Comparison of ENCODE assay signal across 8 mouse cellular contexts in the genomic region with DNA sequence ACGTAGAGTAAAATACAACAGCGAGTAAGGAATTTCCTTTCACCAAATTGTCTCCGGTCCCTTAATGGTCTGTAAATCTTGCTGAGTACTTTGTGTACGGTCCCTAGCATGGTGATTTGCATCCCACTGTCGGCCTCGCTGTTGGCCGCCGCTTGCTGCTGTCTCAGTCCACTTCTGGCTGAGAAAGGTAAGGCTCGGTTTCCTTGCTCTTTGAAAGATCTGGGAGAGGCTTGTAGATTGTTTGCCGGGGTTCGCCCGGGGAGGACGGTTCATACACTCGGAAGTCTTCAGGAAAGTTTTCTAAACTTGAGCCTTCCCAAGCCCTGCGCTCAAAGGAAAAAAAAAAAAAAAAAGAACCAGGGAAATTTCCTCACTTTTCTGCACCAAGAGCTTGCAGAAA. TPM values are rescaled to one million over a fixed set of nuclear protein-coding genes. Genes with fewer than 3 reads are reported as not detected.
DNase-seq lines count a peak whose midpoint lies in the region; ATAC-seq and TF ChIP-seq lines count a peak whose summit lies in the region.

No protein-coding gene starts in this region.

- DNase-seq in adrenal gland, postnatal 10 days, result peak; percentile 70
- DNase-seq in forebrain, postnatal 0 days, result peak; percentile 37
- DNase-seq in left cerebral cortex, postnatal 14 days (ENCODE audit: low spot score in 2 of 2), result peak; percentile 40 to 60
- peak; percentile 60 for DNase-seq in splenic B cell, adult 2 months (ENCODE audit: low read depth, low spot score)
- DNase-seq in adipocyte (ENCODE audit: low spot score), result no peak

- no peak for ATAC-seq in forebrain, postnatal 0 days
- ATAC-seq in hindbrain, embryonic 13.5 days (ENCODE audit: low FRiP score), result no peak

- H3K4me1 ChIP-seq in E14TG2a.4 (replicated peaks; ENCODE audit: low read depth, low read length), result peaks cover 24% of the 10 kb centered on the region
- H3K4me1 ChIP-seq in forebrain, postnatal 0 days (ENCODE audit: insufficient read depth), result no peaks in the 10 kb centered on the region; the same call in 1 of the 2 replicates
- H3K4me1 ChIP-seq in hindbrain, embryonic 13.5 days (replicated peaks), result peaks cover 40% of the 10 kb centered on the region

- no peaks in the 10 kb centered on the region for H3K79me2 ChIP-seq in macrophage (ENCODE audit: inconsistent target)

- no peak overlapping the region; the same call in 1 of the 2 replicates for H3K9ac ChIP-seq in forebrain, postnatal 0 days
- peak overlapping the region; percentile 26; the same call in 1 of the 2 replicates for H3K9ac ChIP-seq in hindbrain, embryonic 13.5 days

- peak overlapping the region; percentile 41 for H3K4me3 ChIP-seq in E14TG2a.4 (replicated peaks; ENCODE audit: low read length)
- peak overlapping the region; percentile 25 for H3K4me3 ChIP-seq in forebrain, postnatal 0 days (ENCODE audit: low read depth, low read length)
- H3K4me3 ChIP-seq in hindbrain, embryonic 13.5 days, result peak overlapping the region; percentile 33
- H3K4me3 ChIP-seq in macrophage (ENCODE audit: inconsistent target), result peak overlapping the region; percentile 36; the same call in 1 of the 2 replicates

- H3K27me3 ChIP-seq in E14TG2a.4 (ENCODE audit: insufficient read depth, low read length), result peaks cover 57% of the 10 kb centered on the region
- peaks cover 4% of the 10 kb centered on the region; the same call in 1 of the 2 replicates for H3K27me3 ChIP-seq in forebrain, postnatal 0 days (ENCODE audit: insufficient read depth, low read length)
- H3K27me3 ChIP-seq in hindbrain, embryonic 13.5 days, result peaks cover 20% of the 10 kb centered on the region
- H3K27me3 ChIP-seq in splenic B cell, adult 2 months (ENCODE audit: control insufficient read depth, insufficient read depth, low read length, poor library complexity, severe bottlenecking), result no peaks in the 10 kb centered on the region

- no peak overlapping the region for H3K27ac ChIP-seq in forebrain, postnatal 0 days (ENCODE audit: low read depth, low read length)
- no peak overlapping the region for H3K27ac ChIP-seq in hindbrain, embryonic 13.5 days
- H3K27ac ChIP-seq in macrophage, result no peak overlapping the region

- no peak for TF ChIP-seq CTCF in E14TG2a.4 (conservative IDR thresholded peaks at IDR 0.05; ENCODE audit: low read length)
- no peak for TF ChIP-seq CTCF in forebrain, postnatal 0 days (IDR thresholded peaks at IDR 0.05; ENCODE audit: low read depth)

- WGBS in forebrain, postnatal 0 days, result 2% methylated on average over 15 of the region's 15 CpGs
- under 1% methylated on average over 15 of the region's 15 CpGs for WGBS in hindbrain, embryonic 13.5 days
- 8% methylated on average over 14 of the region's 15 CpGs for WGBS in macrophage (ENCODE audit: missing documents)

- no peaks in the 10 kb centered on the region for H3K9me3 ChIP-seq in E14TG2a.4 (ENCODE audit: low read length)
- no peaks in the 10 kb centered on the region for H3K9me3 ChIP-seq in forebrain, postnatal 0 days (ENCODE audit: low read length)
- H3K9me3 ChIP-seq in hindbrain, embryonic 13.5 days, result no peaks in the 10 kb centered on the region

- intact Hi-C loops in left cerebral cortex, postnatal 14 days (cut with DNase I), result loop anchor here (5.0 kb wide), 1 partner anchor 137 kb away; no protein-coding TSS in a partner anchor

- peak overlapping the region; percentile 39 for H3K4me2 ChIP-seq in forebrain, postnatal 0 days (ENCODE audit: low read depth)
- peak overlapping the region; percentile 54 for H3K4me2 ChIP-seq in hindbrain, embryonic 13.5 days

- H3K36me3 ChIP-seq in E14TG2a.4 (ENCODE audit: insufficient read depth, low read length), result no peaks in the 10 kb centered on the region
- H3K36me3 ChIP-seq in forebrain, postnatal 0 days (ENCODE audit: insufficient read depth), result no peaks in the 10 kb centered on the region
- no peaks in the 10 kb centered on the region for H3K36me3 ChIP-seq in hindbrain, embryonic 13.5 days
- no peaks in the 10 kb centered on the region for H3K36me3 ChIP-seq in macrophage (ENCODE audit: inconsistent target)
- H3K36me3 ChIP-seq in splenic B cell, adult 2 months (ENCODE audit: control insufficient read depth, insufficient read depth, low read length, poor library complexity, severe bottlenecking), result no peaks in the 10 kb centered on the region

RNA-seq across cellular contexts. Expression of gene Tmem100, which starts 0.4 kb away (rescaled TPM):
- total RNA-seq in adrenal gland, postnatal 10 days (2021), result 1 to 10 TPM; 7.8 to 9.5 TPM
- total RNA-seq in forebrain, postnatal 0 days (2014; rRNA removed), result 7.7 and 13.5 TPM in 2 replicates
- polyA plus RNA-seq in forebrain, postnatal 0 days (2015; fragmentation: Nextera tagmentation; extraction: Ambion mirVana), result 8.8 and 11.3 TPM in 2 replicates
- polyA plus RNA-seq in hindbrain, embryonic 13.5 days (2015; fragmentation: Nextera tagmentation; extraction: Ambion mirVana), result 11.9 and 13.8 TPM in 2 replicates
- total RNA-seq in left cerebral cortex, postnatal 14 days (2021), result 10 to 100 TPM; 21.6 to 22.5 TPM
- not detected for total RNA-seq in macrophage (2018; cell fraction: chromatin; rRNA removed)
- under 1 TPM in 9 of 26 experiments, not detected in 17; 0.05 to 0.19 (median 0.10) TPM for total RNA-seq in macrophage (2018; cell fraction: cytosol; rRNA removed)
- total RNA-seq in macrophage (2018; cell fraction: nucleus; rRNA removed), result under 1 TPM in 1 of 26 experiments, not detected in 25; 0.42 TPM
- not detected in 3 replicates for polyA plus RNA-seq in macrophage (2018)

RNA-seq across cellular contexts. Expression of gene Pctp, which starts 27.9 kb away (rescaled TPM):
- total RNA-seq in adrenal gland, postnatal 10 days (2021), result 10 to 100 TPM; 11.7 to 11.9 TPM
- 0.52 and 0.62 TPM in 2 replicates for total RNA-seq in forebrain, postnatal 0 days (2014; rRNA removed)
- polyA plus RNA-seq in forebrain, postnatal 0 days (2015; fragmentation: Nextera tagmentation; extraction: Ambion mirVana), result 0.60 and 0.99 TPM in 2 replicates
- 1.9 and 2.3 TPM in 2 replicates for polyA plus RNA-seq in hindbrain, embryonic 13.5 days (2015; fragmentation: Nextera tagmentation; extraction: Ambion mirVana)
- under 1 TPM; 0.42 to 0.79 TPM for total RNA-seq in left cerebral cortex, postnatal 14 days (2021)
- total RNA-seq in macrophage (2018; cell fraction: chromatin; rRNA removed), result 1 to 10 TPM in 25 of 26 experiments, under 1 TPM in 1; 0.73 to 8.5 (median 5.3) TPM
- total RNA-seq in macrophage (2018; cell fraction: cytosol; rRNA removed), result 10 to 100 TPM; 19.5 to 32.1 (median 26.4) TPM
- 10 to 100 TPM in 12 of 26 experiments, 1 to 10 TPM in 14; 2.4 to 19.8 (median 8.2) TPM for total RNA-seq in macrophage (2018; cell fraction: nucleus; rRNA removed)
- 20.6 to 43.1 TPM (median 33.6 TPM) in 3 replicates for polyA plus RNA-seq in macrophage (2018)
